Mouse (Mus musculus): ENCODE results near the gene Ano7. TPM values are rescaled to one million over a fixed set of nuclear protein-coding genes. Genes with fewer than 3 reads are reported as not detected.

Ano7 gene
- not detected for total RNA-seq (2023)

GRCm38 (mm10) chr1:93373665-93374064 is at the start of gene Ano7:
Gene Ano7, plus strand, starts transcription at chr1:93373930.

GRCm38 (mm10) chr1:93342648-93343503 is 30.9 kb upstream of the Ano7 start, which contains the start of the genes Ppp1r7 and Pask:
Gene Ppp1r7, plus strand, starts transcription at chr1:93342854.
Gene Pask, minus strand, starts transcription at chr1:93343482.

Other genes with a start within 250 kb of the Ano7 start
- gene Agxt, start 238.7 kb upstream of the Ano7 start, total RNA-seq (2023) = not detected
- not detected for gene 2310007B03Rik, start 213.0 kb upstream of the Ano7 start, total RNA-seq (2023)
- gene Crocc2, start 205.2 kb upstream of the Ano7 start, total RNA-seq (2023) = not detected
- 2.8 TPM for gene Sned1, start 138.1 kb upstream of the Ano7 start, total RNA-seq (2023)
- gene Mterf4, start 68.0 kb upstream of the Ano7 start, total RNA-seq (2023) = 15.3 TPM
- 23.4 TPM for gene Ppp1r7, start 31.1 kb upstream of the Ano7 start, total RNA-seq (2023)
- 0.68 TPM for gene Pask, start 30.4 kb upstream of the Ano7 start, total RNA-seq (2023)
- 112 TPM for gene Hdlbp, start 104.9 kb downstream of the Ano7 start, total RNA-seq (2023)
- gene Farp2, start 138.1 kb downstream of the Ano7 start, total RNA-seq (2023) = 6.1 TPM

Measured in CD4-positive naive resting alpha-beta T cell, adult 57 days (primary cell).